Mouse (Mus musculus): Measurements from ENCODE around the gene Vps4b.

Gene Vps4b

GRCm38 (mm10) chr1:106796542-106796924 is at the start of gene Vps4b:
Gene Vps4b (minus strand): TSS chr1:106796728.
- in situ Hi-C loops (cut with MboI; ENCODE audit: low sequenced_read_pairs): no loop called here

- in situ Hi-C loops (cut with MboI; ENCODE audit: low sequenced_read_pairs): no loop called here
Observed at GRCm38 (mm10) chr1:106828784-106829183, 32.3 kb upstream of the Vps4b start.

GRCm38 (mm10) chr1:106822297-106822696 is 25.8 kb upstream of the Vps4b start:
- in situ Hi-C loops (cut with MboI; ENCODE audit: low sequenced_read_pairs): no loop called here

DNA sequence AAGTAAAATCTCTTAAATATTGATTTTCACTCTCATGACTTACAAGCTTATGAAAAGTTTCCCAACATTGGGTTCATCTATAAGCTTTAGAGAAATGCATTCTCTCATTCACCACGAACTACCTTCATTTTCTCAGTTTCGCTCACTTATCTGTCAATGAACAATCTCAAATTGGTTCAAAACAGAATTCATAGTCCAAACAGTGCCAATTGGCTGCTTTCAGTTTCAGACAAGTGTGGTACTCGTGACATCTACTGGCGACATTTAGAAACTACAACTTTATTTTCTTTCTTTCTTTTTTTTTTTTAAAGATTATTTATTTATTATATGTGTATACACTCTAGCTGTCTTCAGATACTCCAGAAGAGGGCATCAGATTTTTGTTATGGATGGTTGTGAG is 21.8 kb upstream of the Vps4b start:
- in situ Hi-C loops (cut with MboI; ENCODE audit: low sequenced_read_pairs): no loop called here

GRCm38 (mm10) chr1:106816766-106817165 is 20.2 kb upstream of the Vps4b start:
- in situ Hi-C loops (cut with MboI; ENCODE audit: low sequenced_read_pairs): no loop called here

DNA sequence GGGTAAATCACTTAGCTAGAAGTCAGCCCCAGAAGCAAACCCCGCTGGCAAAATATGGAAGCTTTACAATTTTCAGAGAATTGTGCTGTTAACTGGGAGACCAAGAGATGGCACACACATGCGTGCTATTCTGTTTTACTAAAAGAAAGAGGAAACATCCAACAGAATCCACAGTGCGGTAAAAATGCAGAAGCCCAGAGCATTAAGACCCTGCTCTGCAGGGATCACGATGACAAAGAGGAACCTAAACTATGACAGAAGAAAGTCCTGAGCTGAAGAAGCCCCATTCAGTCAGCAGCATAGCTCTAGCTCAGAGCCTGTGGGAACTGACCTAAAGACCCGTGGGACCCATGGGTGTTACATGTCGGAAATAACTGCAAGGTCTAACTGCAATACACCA is 18.7 kb upstream of the Vps4b start:
- in situ Hi-C loops (cut with MboI; ENCODE audit: low sequenced_read_pairs): no loop called here

DNA sequence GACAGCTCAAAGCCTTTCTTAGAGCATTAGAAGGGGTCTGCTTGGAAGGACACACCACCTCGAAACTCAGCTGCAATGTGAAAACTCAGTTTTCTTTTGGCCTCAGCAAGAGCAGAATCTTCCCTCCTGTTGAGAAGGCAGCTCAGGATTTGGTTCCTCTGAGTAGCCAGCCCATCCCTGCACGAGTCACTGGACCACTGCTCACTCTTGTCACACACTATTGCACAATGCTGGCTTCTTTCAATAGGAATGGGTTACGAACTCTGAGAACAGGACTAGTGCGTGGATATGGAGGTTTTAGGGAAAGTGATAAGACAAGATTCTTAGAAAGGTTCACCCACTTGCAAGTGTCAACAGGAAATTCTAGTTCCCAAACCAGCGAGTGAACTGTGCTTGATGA is 18.3 kb upstream of the Vps4b start:
- in situ Hi-C loops (cut with MboI; ENCODE audit: low sequenced_read_pairs): no loop called here

DNA sequence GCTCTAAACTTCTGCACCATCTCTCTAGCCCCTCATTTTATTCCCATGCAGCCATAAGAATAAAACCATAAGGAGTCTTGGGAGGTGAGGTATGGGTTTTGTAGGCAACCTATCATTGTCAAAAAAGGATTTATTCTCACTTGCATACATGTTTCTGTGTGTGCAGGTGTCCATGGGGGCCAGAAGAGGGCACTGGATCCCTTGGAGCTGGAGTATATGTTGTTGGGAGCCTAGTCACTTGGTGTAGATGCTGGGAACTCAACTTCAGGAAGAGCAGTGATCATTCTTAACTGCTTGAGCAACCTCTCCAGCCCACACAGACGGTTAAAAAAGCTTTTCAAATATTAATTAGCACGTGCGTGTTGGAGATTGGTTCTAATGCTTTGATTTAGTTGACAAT is 3.4 kb upstream of the Vps4b start:
- in situ Hi-C loops (cut with MboI; ENCODE audit: low sequenced_read_pairs): no loop called here

DNA sequence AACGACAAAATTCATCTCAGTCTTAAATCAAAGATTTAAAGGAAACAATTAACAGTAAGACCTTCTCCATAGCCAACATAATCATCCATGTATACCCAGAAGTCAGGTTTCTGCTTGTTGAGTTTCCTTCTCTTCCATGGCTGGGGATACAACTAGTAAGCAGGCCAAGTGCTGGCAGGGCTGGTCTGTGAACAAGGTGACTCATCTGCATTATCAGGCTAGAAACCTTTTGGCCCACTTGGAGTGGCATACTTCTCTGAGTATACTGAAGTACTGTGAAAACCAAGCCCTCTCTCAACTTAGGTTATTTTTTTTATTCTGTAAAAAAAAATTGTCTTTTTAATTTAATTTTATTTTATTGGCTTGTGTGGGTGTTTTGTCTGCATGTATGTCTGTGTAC is 2.9 kb upstream of the Vps4b start:
- in situ Hi-C loops (cut with MboI; ENCODE audit: low sequenced_read_pairs): no loop called here

DNA sequence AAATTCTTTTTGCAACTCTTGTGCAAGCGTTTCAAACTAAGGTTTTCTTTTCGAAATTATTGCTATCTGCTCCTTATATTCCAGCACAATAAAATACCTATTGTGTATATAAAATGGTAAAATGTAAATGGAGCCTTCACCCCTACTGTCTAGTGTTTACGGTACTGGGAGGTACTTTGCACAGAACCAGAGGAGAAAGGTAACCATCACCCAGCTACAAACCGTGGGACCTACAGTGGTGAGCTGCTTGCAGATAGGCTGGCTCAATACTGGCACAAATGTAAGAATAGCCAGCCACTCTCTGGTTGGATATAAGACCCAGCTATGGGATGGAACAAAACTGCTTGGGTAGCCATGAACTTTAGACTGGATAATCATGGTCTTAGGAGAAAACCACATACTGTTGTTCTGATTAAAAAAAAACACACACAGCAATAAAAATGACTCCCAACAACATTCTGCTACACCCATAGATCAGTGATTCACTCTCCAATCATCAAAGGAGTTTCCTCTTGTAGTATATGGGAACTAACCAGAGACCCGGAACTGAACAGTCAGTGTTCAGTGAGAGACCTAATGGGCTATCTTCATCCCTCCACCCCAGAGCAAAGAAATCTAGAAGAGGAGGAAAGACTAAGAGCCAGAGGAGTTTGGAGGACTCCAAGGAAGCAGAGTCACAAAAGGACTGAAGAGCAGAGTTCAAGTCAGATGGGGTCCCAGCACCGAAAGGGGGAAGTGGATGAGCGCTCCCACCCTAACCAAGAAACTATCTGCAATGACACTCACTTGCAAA is 655 bp upstream of the Vps4b start:
- in situ Hi-C loops (cut with MboI; ENCODE audit: low sequenced_read_pairs): no loop called here

GRCm38 (mm10) chr1:106795634-106796541 is 640 bp downstream of the Vps4b start:
- in situ Hi-C loops (cut with MboI; ENCODE audit: low sequenced_read_pairs): no loop called here

GRCm38 (mm10) chr1:106774896-106775295 is 21.6 kb downstream of the Vps4b start:
- in situ Hi-C loops (cut with MboI; ENCODE audit: low sequenced_read_pairs): no loop called here

- in situ Hi-C loops (cut with MboI; ENCODE audit: low sequenced_read_pairs): no loop called here
Observed at GRCm38 (mm10) chr1:106774092-106774491, 22.4 kb downstream of the Vps4b start.

DNA sequence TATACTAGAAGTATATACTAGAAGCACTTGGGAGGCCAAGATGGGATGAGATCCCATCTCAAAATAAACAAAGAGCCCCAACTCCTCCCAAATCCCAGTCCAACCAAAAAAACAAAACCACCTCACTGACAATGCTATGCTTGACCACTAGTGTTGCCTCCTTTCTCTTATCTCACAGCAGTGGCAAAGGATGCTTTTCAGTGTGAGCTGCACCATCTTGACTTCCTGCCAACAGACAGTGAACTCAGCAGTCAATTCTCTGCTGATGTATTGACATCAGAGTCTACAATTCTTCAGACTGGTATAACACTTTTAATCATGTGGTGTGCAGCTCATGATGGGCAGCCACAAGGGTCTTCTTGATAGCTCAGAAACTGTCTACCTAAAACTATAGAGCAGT is 27.8 kb downstream of the Vps4b start:
- in situ Hi-C loops (cut with MboI; ENCODE audit: low sequenced_read_pairs): no loop called here

DNA sequence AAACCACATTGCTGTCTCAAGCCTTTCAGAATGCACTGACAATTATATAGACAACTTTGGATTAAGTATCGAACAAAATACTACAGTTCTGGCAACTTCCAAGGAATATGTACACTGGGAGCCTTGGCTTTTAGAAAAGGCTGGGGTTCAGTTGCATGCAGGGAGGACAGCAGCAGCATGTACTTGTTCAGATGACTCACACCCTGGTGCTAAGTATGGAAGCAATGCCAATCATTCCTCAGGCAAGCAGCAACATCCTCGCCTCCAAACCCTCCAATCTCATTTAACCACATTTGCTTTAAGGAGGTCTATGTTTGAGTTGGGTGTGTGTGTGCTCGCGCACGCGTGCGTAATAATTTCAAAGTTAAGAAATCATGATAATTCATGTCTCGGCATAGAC is 30.8 kb downstream of the Vps4b start:
- in situ Hi-C loops (cut with MboI; ENCODE audit: low sequenced_read_pairs): no loop called here

DNA sequence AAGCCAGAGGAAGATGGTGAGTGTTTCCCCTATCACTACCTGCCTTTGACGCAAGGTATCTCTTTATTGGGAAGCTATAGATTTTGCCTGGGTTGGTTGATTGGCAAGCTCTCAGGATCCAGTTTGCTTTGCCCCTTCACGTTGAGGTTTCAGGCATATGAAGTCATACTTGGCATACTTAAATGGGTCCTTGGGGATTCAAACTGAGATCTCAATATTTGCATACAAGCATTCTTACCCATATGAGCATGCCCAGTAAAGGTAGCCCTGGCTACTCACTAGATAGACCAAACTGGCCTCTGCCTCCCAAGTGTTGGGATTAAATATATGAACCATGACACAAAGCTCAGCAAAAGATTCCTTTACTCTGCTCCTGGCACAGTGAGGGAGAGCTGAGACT is 31.7 kb downstream of the Vps4b start:
- in situ Hi-C loops (cut with MboI; ENCODE audit: low sequenced_read_pairs): no loop called here

GRCm38 (mm10) chr1:106764281-106764680 is 32.2 kb downstream of the Vps4b start:
- in situ Hi-C loops (cut with MboI; ENCODE audit: low sequenced_read_pairs): no loop called here

- in situ Hi-C loops (cut with MboI; ENCODE audit: low sequenced_read_pairs): no loop called here
Observed at GRCm38 (mm10) chr1:106760750-106761149, 35.8 kb downstream of the Vps4b start.

DNA sequence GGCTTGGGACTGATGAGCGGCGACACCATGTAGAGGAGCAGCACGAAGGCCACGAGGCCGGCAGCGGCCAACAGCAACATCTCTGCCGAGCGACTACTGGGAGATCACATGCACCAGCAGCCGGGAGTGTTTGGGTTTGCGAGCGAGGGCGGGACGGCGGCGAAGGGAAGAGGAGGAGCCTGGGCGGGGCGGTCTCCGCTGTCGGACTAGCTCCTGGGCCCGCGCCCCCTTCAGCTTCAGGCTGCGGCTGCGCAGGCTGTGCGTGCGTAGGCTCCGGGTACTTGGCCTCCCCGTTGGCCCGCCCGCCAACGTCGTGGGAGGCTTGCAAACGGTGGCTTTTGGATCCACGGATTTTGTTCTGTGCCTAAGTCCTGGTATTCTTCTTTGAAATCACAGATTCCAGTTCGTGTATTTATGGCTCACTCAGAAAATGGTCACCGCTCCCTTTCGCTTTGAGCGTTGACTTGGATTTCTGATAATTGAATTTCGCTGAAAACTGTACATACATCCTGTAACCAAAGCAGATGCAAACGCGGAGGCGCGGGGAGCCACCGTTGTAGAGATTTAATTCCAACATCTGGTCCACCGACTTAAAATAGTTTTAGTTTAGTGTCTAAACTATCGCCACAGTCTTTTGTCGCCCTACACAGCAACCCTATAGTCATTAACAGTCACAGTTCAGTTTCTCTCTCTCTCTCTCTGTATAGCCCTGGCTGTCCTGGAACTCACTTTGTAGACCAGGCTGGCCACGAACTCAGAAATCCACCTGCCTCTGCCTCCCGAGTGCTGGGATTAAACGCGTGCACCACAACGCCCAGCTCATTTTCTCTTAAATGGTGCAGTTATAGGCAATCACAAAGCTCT is 36.7 kb downstream of the Vps4b start, which contains the start of gene Kdsr:
TSS of gene Kdsr (minus strand) at position 156 of the 864 bp plus-strand sequence.
- in situ Hi-C loops (cut with MboI; ENCODE audit: low sequenced_read_pairs): no loop called here

DNA sequence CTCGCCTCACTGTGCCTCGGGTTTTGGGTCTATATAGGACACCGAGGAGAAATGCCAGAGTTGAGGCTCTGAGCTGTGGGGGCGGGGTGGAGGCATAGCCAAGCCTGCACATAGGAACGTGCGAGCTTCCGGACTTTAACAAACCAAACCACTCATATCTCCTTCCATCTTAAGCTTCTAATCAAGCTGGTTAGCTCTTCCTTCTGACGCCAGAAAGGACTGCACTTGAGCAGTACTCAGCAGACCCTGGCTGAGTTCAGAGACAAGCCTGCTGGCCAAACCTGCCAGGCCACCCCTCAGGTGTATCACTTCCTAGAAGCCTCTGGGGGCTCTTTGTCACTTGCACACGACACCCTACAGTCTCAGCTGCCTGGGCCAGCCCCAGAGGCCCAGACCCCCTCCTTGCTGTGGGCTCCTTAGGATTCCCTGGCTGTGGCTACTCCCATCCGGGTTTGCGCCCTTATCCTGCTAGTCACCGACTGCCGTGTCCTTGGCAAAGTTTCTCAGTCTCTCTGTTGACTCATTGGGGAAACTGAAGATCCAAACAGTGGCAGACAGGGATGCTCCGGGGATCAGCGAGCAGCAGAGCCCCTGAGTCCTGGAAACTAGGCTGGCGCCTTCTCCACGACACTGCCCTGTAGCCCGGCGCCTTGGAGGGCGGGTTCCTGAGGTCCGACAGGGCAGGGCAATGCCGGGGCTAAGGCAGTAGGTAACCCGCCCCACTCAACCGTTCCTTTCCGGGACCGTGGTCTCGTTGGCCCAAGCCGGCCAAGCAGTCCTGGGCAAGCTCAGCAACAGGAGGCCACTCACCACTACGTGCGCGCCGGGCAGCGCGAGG is 37.6 kb downstream of the Vps4b start:
- in situ Hi-C loops (cut with MboI; ENCODE audit: low sequenced_read_pairs): no loop called here

Measured in CH12F3 (cell line).